Mouse (Mus musculus) CH12.LX (cell line): ENCODE data around the gene Spen. TPM values are rescaled to one million over a fixed set of nuclear protein-coding genes. Genes with fewer than 3 reads are reported as not detected.

ENCODE experiments used
- DNase-seq: peaks from one replicate; pipeline ENCODE4 v3.0.0-alpha.2; 2013; ENCODE audit errors: extremely low read depth
- H3K27ac ChIP-seq: 2 replicates; pipeline ENCODE4 v1.5.1; 2012; ENCODE audit warnings: low read depth, mild to moderate bottlenecking, control low read depth, moderate library complexity; ENCODE audit not compliant: insufficient read depth
- H3K27me3 ChIP-seq: replicated peaks from 2 replicates; pipeline ENCODE3; 2012; ENCODE audit warnings: inconsistent platforms
- H3K36me3 ChIP-seq, 2 experiments: replicated peaks in 1 of 2; 2 replicates each; pipeline versions ENCODE3 to v1.6.1; 2012; ENCODE audit warnings: inconsistent platforms in 1 of 2, low read length in 1 of 2, mild to moderate bottlenecking in 1 of 2, mixed read lengths in 1 of 2, moderate library complexity in 1 of 2; ENCODE audit not compliant: control insufficient read depth in 1 of 2, insufficient read depth in 1 of 2
- H3K4me1 ChIP-seq, 2 experiments: 2 replicates each; pipeline ENCODE4 v1.6.1; 2012; ENCODE audit warnings: inconsistent platforms in 1 of 2, moderate library complexity in 1 of 2; ENCODE audit not compliant: insufficient read depth in 2 of 2, control insufficient read depth in 1 of 2
- H3K4me2 ChIP-seq: 2 replicates; pipeline ENCODE4 v1.6.1; 2012; ENCODE audit warnings: low read depth, mild to moderate bottlenecking, control low read depth; ENCODE audit not compliant: poor library complexity, insufficient read depth, severe bottlenecking
- H3K4me3 ChIP-seq, 3 experiments: fragments of 150-350 bp in 1 of 3; sonication (generic) in 1 of 3; replicated peaks in 1 of 3; 2 replicates each; pipeline versions ENCODE3 to v1.5.1; 2011 to 2012; ENCODE audit warnings: low read depth in 2 of 3, low read length in 2 of 3, mild to moderate bottlenecking in 2 of 3, moderate library complexity in 2 of 3, control low read depth in 1 of 3, improper control_type of control experiment in 1 of 3, inconsistent platforms in 1 of 3, mixed read lengths in 1 of 3; ENCODE audit not compliant: poor library complexity in 1 of 3
- H3K79me2 ChIP-seq: replicated peaks from 2 replicates; pipeline ENCODE4 v1.6.1; 2012; ENCODE audit warnings: mild to moderate bottlenecking, moderate library complexity; ENCODE audit not compliant: control insufficient read depth, poor library complexity, insufficient read depth, severe bottlenecking; ENCODE audit errors: extremely low read depth
- H3K9ac ChIP-seq: 2 replicates; pipeline ENCODE4 v1.6.1; 2012; ENCODE audit warnings: low read depth, mild to moderate bottlenecking, control low read depth, moderate library complexity; ENCODE audit not compliant: insufficient read depth
- H3K9me3 ChIP-seq: replicated peaks from 2 replicates; pipeline ENCODE3; 2012; ENCODE audit warnings: low read length, inconsistent platforms, mixed read lengths
- BHLHE40 ChIP-seq: IDR thresholded peaks from 2 replicates; pipeline ENCODE4 v1.6.1; 2011; ENCODE audit warnings: mild to moderate bottlenecking, low read depth, low read length, improper control_type of control experiment
- CHD1 ChIP-seq: IDR thresholded peaks from 2 replicates; pipeline ENCODE4 v1.6.1; 2012; ENCODE audit warnings: low read depth, low read length, improper control_type of control experiment, inconsistent platforms
- CHD2 ChIP-seq: IDR thresholded peaks from 2 replicates; pipeline ENCODE4 v1.6.1; 2011; ENCODE audit warnings: low read length, improper control_type of control experiment
- CTCF ChIP-seq, 2 experiments: IDR thresholded peaks in 1 of 2; conservative IDR thresholded peaks in 1 of 2; 2 replicates each; pipeline ENCODE4 v1.5.1; 2011 to 2012; ENCODE audit warnings: low read depth in 2 of 2, low read length in 2 of 2, improper control_type of control experiment in 1 of 2, inconsistent platforms in 1 of 2, mild to moderate bottlenecking in 1 of 2, moderate library complexity in 1 of 2
- E2F4 ChIP-seq: IDR thresholded peaks from 2 replicates; pipeline ENCODE4 v1.6.1; 2011; ENCODE audit warnings: low read depth, low read length, improper control_type of control experiment; ENCODE audit not compliant: insufficient replicate concordance
- ELF1 ChIP-seq: IDR thresholded peaks from 2 replicates; pipeline ENCODE4 v1.6.1; 2014; ENCODE audit warnings: low read depth, mild to moderate bottlenecking, inconsistent platforms, low read length, improper control_type of control experiment
- EP300 ChIP-seq: IDR thresholded peaks from 2 replicates; pipeline ENCODE4 v1.6.1; 2011; ENCODE audit warnings: low read length, improper control_type of control experiment
- ETS1 ChIP-seq: conservative IDR thresholded peaks from 2 replicates; pipeline ENCODE4 v1.6.1; 2012; ENCODE audit warnings: low read depth, mild to moderate bottlenecking, inconsistent platforms, low read length, improper control_type of control experiment, moderate library complexity
- GABPA ChIP-seq: IDR thresholded peaks from 2 replicates; pipeline ENCODE4 v1.6.1; 2012; ENCODE audit warnings: low read depth, low read length, improper control_type of control experiment, inconsistent platforms; ENCODE audit not compliant: insufficient replicate concordance
- HCFC1 ChIP-seq: IDR thresholded peaks from 2 replicates; pipeline ENCODE4 v1.6.1; 2012; ENCODE audit warnings: low read depth, mild to moderate bottlenecking, inconsistent platforms, low read length, improper control_type of control experiment
- IRF4 ChIP-seq: IDR thresholded peaks from 2 replicates; pipeline ENCODE4 v1.6.1; 2014; ENCODE audit warnings: low read depth, mild to moderate bottlenecking, inconsistent platforms, low read length, improper control_type of control experiment
- JUN ChIP-seq: IDR thresholded peaks from 2 replicates; pipeline ENCODE4 v1.6.1; 2011; ENCODE audit warnings: low read depth, mild to moderate bottlenecking, low read length, improper control_type of control experiment, moderate library complexity; ENCODE audit not compliant: insufficient read depth
- JUND ChIP-seq: conservative IDR thresholded peaks from 2 replicates; pipeline ENCODE4 v1.6.1; 2011; ENCODE audit warnings: low read depth, low read length, improper control_type of control experiment
- KAT2A ChIP-seq: IDR thresholded peaks from 2 replicates; pipeline ENCODE4 v1.6.1; 2012; ENCODE audit warnings: low read length, improper control_type of control experiment, inconsistent platforms; ENCODE audit not compliant: insufficient replicate concordance
- MAFK ChIP-seq: IDR thresholded peaks from 2 replicates; pipeline ENCODE4 v1.6.1; 2011; ENCODE audit warnings: low read length, improper control_type of control experiment; ENCODE audit not compliant: insufficient replicate concordance
- MAX ChIP-seq: IDR thresholded peaks from 2 replicates; pipeline ENCODE4 v1.6.1; 2011; ENCODE audit warnings: low read length, improper control_type of control experiment
- MAZ ChIP-seq: IDR thresholded peaks from 2 replicates; pipeline ENCODE4 v1.6.1; 2012; ENCODE audit warnings: low read depth, mild to moderate bottlenecking, inconsistent platforms, low read length, improper control_type of control experiment, moderate library complexity
- MEF2A ChIP-seq: IDR thresholded peaks from 2 replicates; pipeline ENCODE4 v1.6.1; 2014; ENCODE audit warnings: low read depth, mild to moderate bottlenecking, inconsistent platforms, low read length, improper control_type of control experiment, borderline replicate concordance
- MXI1 ChIP-seq: IDR thresholded peaks from 2 replicates; pipeline ENCODE4 v1.6.1; 2011; ENCODE audit warnings: mild to moderate bottlenecking, low read depth, low read length, improper control_type of control experiment
- MYC ChIP-seq: IDR thresholded peaks from 2 replicates; pipeline ENCODE4 v1.6.1; 2011; ENCODE audit warnings: low read depth, mild to moderate bottlenecking, improper control_type of control experiment, low read length
- NELFE ChIP-seq: IDR thresholded peaks from 2 replicates; pipeline ENCODE4 v1.6.1; 2011; ENCODE audit warnings: low read depth, low read length, improper control_type of control experiment
- NRF1 ChIP-seq: IDR thresholded peaks from 2 replicates; pipeline ENCODE4 v1.6.1; 2014; ENCODE audit warnings: low read depth, mild to moderate bottlenecking, inconsistent platforms, low read length, improper control_type of control experiment, moderate library complexity
- PAX5 ChIP-seq: IDR thresholded peaks from 2 replicates; pipeline ENCODE4 v1.6.1; 2012; ENCODE audit warnings: low read length, inconsistent platforms, mixed read lengths
- POLR2A ChIP-seq: IDR thresholded peaks from 2 replicates; pipeline ENCODE4 v1.6.1; 2011; ENCODE audit warnings: low read depth, mild to moderate bottlenecking, improper control_type of control experiment, low read length
- POLR2AphosphoS2 ChIP-seq: IDR thresholded peaks from 2 replicates; pipeline ENCODE4 v1.6.1; 2011; ENCODE audit warnings: low read depth, low read length, improper control_type of control experiment
- RAD21 ChIP-seq: IDR thresholded peaks from 2 replicates; pipeline ENCODE4 v1.6.1; 2011; ENCODE audit warnings: low read depth, mild to moderate bottlenecking, low read length, improper control_type of control experiment, moderate library complexity
- RCOR1 ChIP-seq: conservative IDR thresholded peaks from 2 replicates; pipeline ENCODE4 v1.6.1; 2012; ENCODE audit warnings: low read depth, mild to moderate bottlenecking, inconsistent platforms, low read length, improper control_type of control experiment
- SIN3A ChIP-seq: IDR thresholded peaks from 2 replicates; pipeline ENCODE4 v1.6.1; 2012; ENCODE audit warnings: low read length, improper control_type of control experiment, inconsistent platforms
- SMC3 ChIP-seq: IDR thresholded peaks from 2 replicates; pipeline ENCODE4 v1.6.1; 2011; ENCODE audit warnings: low read depth, low read length, improper control_type of control experiment
- TBP ChIP-seq: conservative IDR thresholded peaks from 2 replicates; pipeline ENCODE4 v1.6.1; 2011; ENCODE audit warnings: low read depth, low read length, improper control_type of control experiment
- TCF12 ChIP-seq: IDR thresholded peaks from 2 replicates; pipeline ENCODE4 v1.6.1; 2014; ENCODE audit warnings: low read depth, mild to moderate bottlenecking, inconsistent platforms, low read length, improper control_type of control experiment
- UBTF ChIP-seq: IDR thresholded peaks from 2 replicates; pipeline ENCODE4 v1.6.1; 2012; ENCODE audit warnings: low read depth, mild to moderate bottlenecking, inconsistent platforms, low read length, improper control_type of control experiment, moderate library complexity
- USF1 ChIP-seq: IDR thresholded peaks from 2 replicates; pipeline ENCODE4 v1.6.1; 2014; ENCODE audit warnings: low read depth, mild to moderate bottlenecking, inconsistent platforms, low read length, improper control_type of control experiment
- USF2 ChIP-seq: conservative IDR thresholded peaks from 2 replicates; pipeline ENCODE4 v1.6.1; 2011; ENCODE audit warnings: low read depth, low read length, improper control_type of control experiment
- ZC3H11A ChIP-seq: IDR thresholded peaks from 2 replicates; pipeline ENCODE4 v1.6.1; 2012; ENCODE audit warnings: low read depth, mild to moderate bottlenecking, inconsistent platforms, low read length, improper control_type of control experiment
- ZKSCAN1 ChIP-seq: IDR thresholded peaks from 2 replicates; pipeline ENCODE4 v1.6.1; 2012; ENCODE audit warnings: low read depth, inconsistent platforms, low read length, improper control_type of control experiment, borderline replicate concordance
- ZMIZ1 ChIP-seq: IDR thresholded peaks from 2 replicates; pipeline ENCODE4 v1.6.1; 2012; ENCODE audit warnings: low read depth, mild to moderate bottlenecking, inconsistent platforms, low read length, improper control_type of control experiment
- ZNF384 ChIP-seq: IDR thresholded peaks from 2 replicates; pipeline ENCODE4 v1.6.1; 2012; ENCODE audit warnings: low read depth, low read length, improper control_type of control experiment, inconsistent platforms
- dilution Hi-C: fragments of 300-500 bp; cut with MboI; formaldehyde crosslinking; loops from 2 replicates; pipeline ENCODE4 v1.14.3; 2020; ENCODE audit warnings: low sequenced_read_pairs; ENCODE audit not compliant: extremely low pct_unique_long_range_greater_than_20kb, extremely low pct_ligation_motif_present
- in situ Hi-C: fragments of 300-500 bp; cut with MboI; formaldehyde crosslinking; loops from 3 replicates; pipeline ENCODE4 v1.14.3; 2019; ENCODE audit warnings: low sequenced_read_pairs, low pct_ligation_motif_present, low pct_unique_long_range_greater_than_20kb, mixed read lengths
- polyA plus RNA-seq: library from polyadenylated mRNA; unstranded; fragments of >175 nt; gene quantifications from 2 replicates; pipeline ENCODE4 v1.2.1, GENCODE M21; 2012; ENCODE audit warnings: low read depth; ENCODE audit not compliant: insufficient read length
- total RNA-seq, 2 experiments: library from RNA; depleted of rRNA; stranded (reverse); fragments of 300-350 nt in 1 of 2; fragments of >200 nt in 1 of 2; gene quantifications; 2 replicates each; pipeline ENCODE4 v1.2.3; 2012 to 2014

The Spen gene
- total and polyA plus RNA-seq, 3 experiments: 4.0 to 21.6 (median 10.2) TPM

GRCm38 (mm10) chr4:141430997-141431396, 107.4 kb downstream of the Spen start:
- in situ Hi-C loops (no loop called here), dilution Hi-C loops (no loop called here)
- DNase-seq: peak; percentile 62

GRCm38 (mm10) chr4:141429847-141430246, 108.5 kb downstream of the Spen start:
- no peak overlapping the region for H3K9ac ChIP-seq
- H3K27ac ChIP-seq: no peak overlapping the region
- no peak overlapping the region for H3K4me2 ChIP-seq
- H3K36me3 ChIP-seq: no peaks in the 10 kb centered on the region
- dilution Hi-C loops (no loop called here), in situ Hi-C loops (no loop called here)
- peaks cover 1% of the 10 kb centered on the region for H3K27me3 ChIP-seq
- peaks cover 4 to 22% of the 10 kb centered on the region in 2 experiments; a peak in 3 of 4 replicates for H3K4me1 ChIP-seq
- no peak for TF ChIP-seq POLR2A
- TF ChIP-seq SMC3: peak; percentile 84
- no peak for TF ChIP-seq IRF4
- no peak for TF ChIP-seq MAFK
- no peak for TF ChIP-seq MAX
- TF ChIP-seq UBTF: no peak
- TF ChIP-seq CTCF (conservative IDR thresholded peaks at IDR 0.05 in 1 of 2, IDR thresholded peaks at IDR 0.05 in 1 of 2; ENCODE audit: low read depth in 2 of 2, low read length in 2 of 2): peak; percentile 31 to 72; a peak in 3 of 4 replicates
- TF ChIP-seq ZC3H11A: peak; percentile 25
- TF ChIP-seq SIN3A: no peak
- TF ChIP-seq ZMIZ1: no peak
- no peak for TF ChIP-seq ZKSCAN1
- no peak for TF ChIP-seq ZNF384
- TF ChIP-seq RAD21: peak; percentile 64
- TF ChIP-seq EP300: no peak
- TF ChIP-seq CHD2: no peak
- TF ChIP-seq HCFC1: no peak
- no peak for TF ChIP-seq NRF1
- no peak for TF ChIP-seq JUND
- no peak for TF ChIP-seq MXI1
- no peaks in the 10 kb centered on the region for H3K9me3 ChIP-seq
- DNase-seq: no peak
- H3K79me2 ChIP-seq: no peaks in the 10 kb centered on the region
- no peak overlapping the region for H3K4me3 ChIP-seq

More at GRCm38 (mm10) chr4:141430997-141431396, 107.4 kb downstream of the Spen start:
- peaks cover 1% of the 10 kb centered on the region for H3K27me3 ChIP-seq
- TF ChIP-seq UBTF (no peak), E2F4 (no peak), ZMIZ1 (no peak), SMC3 (peak; percentile 83), MAZ (no peak), ZC3H11A (peak; percentile 31), GABPA (no peak), CTCF (conservative IDR thresholded peaks at IDR 0.05 in 1 of 2, IDR thresholded peaks at IDR 0.05 in 1 of 2; ENCODE audit: low read depth in 2 of 2, low read length in 2 of 2) (peak; percentile 92 to 94), TBP (no peak), MYC (no peak), ZNF384 (no peak), ELF1 (no peak), JUN (no peak), MEF2A (no peak), POLR2AphosphoS2 (no peak), IRF4 (0 out of 2 replicates have a peak, but pooled peaks have one; percentile 22), NELFE (peak; percentile 25; the same call in 1 of the 2 replicates), ZKSCAN1 (no peak), POLR2A (no peak), KAT2A (no peak), HCFC1 (no peak), MAX (no peak), USF2 (no peak), JUND (no peak), NRF1 (no peak), BHLHE40 (no peak), CHD2 (no peak), ETS1 (no peak), RAD21 (peak; percentile 94), TCF12 (peak; percentile 30; the same call in 1 of the 2 replicates), PAX5 (no peak), SIN3A (no peak), EP300 (no peak), CHD1 (no peak), MXI1 (no peak), MAFK (no peak), USF1 (no peak), RCOR1 (no peak)
- TF ChIP-seq, all 38 proteins: peak for 7
- Histone ChIP-seq H3K36me3 (no peaks in the 10 kb centered on the region), H3K9ac (no peak overlapping the region), H3K4me1 (peaks cover 3 to 15% of the 10 kb centered on the region in 2 experiments; a peak in 3 of 4 replicates), H3K27ac (no peak overlapping the region), H3K4me3 (no peak overlapping the region), H3K9me3 (no peaks in the 10 kb centered on the region), H3K4me2 (no peak overlapping the region), H3K79me2 (no peaks in the 10 kb centered on the region)
